In genomic region chr6:54811546-54812250, GRCm38 (mm10) we compare ENCODE assay signal across 8 mouse cellular contexts. TPM values are rescaled to one million over a fixed set of nuclear protein-coding genes. Genes with fewer than 3 reads are reported as not detected.
A peak's percentile ranks its signal among the peaks of the same experiment; 100 is the strongest.
DNase-seq lines count a peak whose midpoint lies in the region; ATAC-seq lines count a peak whose summit lies in the region.

No protein-coding gene starts in this region.

- DNase-seq in heart, adult 11 months, result peak; percentile 97
- DNase-seq in adrenal gland, adult 2 months, result peak; percentile 80
- DNase-seq in intestine, embryonic 14.5 days (ENCODE audit: low spot score), result peak; percentile 57
- DNase-seq in left cerebral cortex, postnatal 36 days (ENCODE audit: low spot score in 2 of 2), result peak; percentile 68 to 69

- no peak overlapping the region for H3K4me3 ChIP-seq in heart, embryonic 12.5 days
- H3K4me3 ChIP-seq in intestine, embryonic 14.5 days (ENCODE audit: low read depth, low read length), result no peak overlapping the region
- no peak overlapping the region for H3K4me3 ChIP-seq in neural tube, embryonic 14.5 days (ENCODE audit: low read depth, low read length)

- H3K36me3 ChIP-seq in heart, embryonic 12.5 days, result no peaks in the 10 kb centered on the region
- H3K36me3 ChIP-seq in intestine, embryonic 14.5 days (ENCODE audit: control insufficient read depth, insufficient read depth, low read length), result no peaks in the 10 kb centered on the region
- no peaks in the 10 kb centered on the region for H3K36me3 ChIP-seq in neural tube, embryonic 14.5 days (ENCODE audit: control insufficient read depth, insufficient read depth, low read length)

- no peaks in the 10 kb centered on the region for H3K9me3 ChIP-seq in heart, embryonic 12.5 days (replicated peaks)
- no peaks in the 10 kb centered on the region for H3K9me3 ChIP-seq in intestine, embryonic 14.5 days (ENCODE audit: control insufficient read depth, low read length)
- no peaks in the 10 kb centered on the region for H3K9me3 ChIP-seq in neural tube, embryonic 14.5 days (ENCODE audit: control insufficient read depth, low read length)

- no peak overlapping the region for H3K9ac ChIP-seq in heart, embryonic 12.5 days
- no peak overlapping the region for H3K9ac ChIP-seq in intestine, embryonic 14.5 days (ENCODE audit: low read length)
- no peak overlapping the region for H3K9ac ChIP-seq in neural tube, embryonic 14.5 days (replicated peaks; ENCODE audit: low read depth, low read length)

- H3K27ac ChIP-seq in heart, embryonic 12.5 days (ENCODE audit: poor library complexity, severe bottlenecking), result no peak overlapping the region
- H3K27ac ChIP-seq in intestine, embryonic 14.5 days (ENCODE audit: low read depth), result no peak overlapping the region
- H3K27ac ChIP-seq in neural tube, embryonic 14.5 days (ENCODE audit: low read depth, low read length), result peak overlapping the region; percentile 7; the same call in 1 of the 2 replicates

- H3K27me3 ChIP-seq in heart, embryonic 12.5 days (replicated peaks), result no peaks in the 10 kb centered on the region
- H3K27me3 ChIP-seq in intestine, embryonic 14.5 days (replicated peaks; ENCODE audit: control insufficient read depth, insufficient read depth, low read length), result no peaks in the 10 kb centered on the region
- H3K27me3 ChIP-seq in neural tube, embryonic 14.5 days (ENCODE audit: control insufficient read depth, insufficient read depth, low read length), result no peaks in the 10 kb centered on the region

- no peak for ATAC-seq in heart, embryonic 12.5 days (ENCODE audit: insufficient number of reproducible peaks, low FRiP score)
- ATAC-seq in frontal cortex, adult (ENCODE audit: low TSS enrichment), result peak; percentile 66
- ATAC-seq in intestine, embryonic 14.5 days (replicated peaks; ENCODE audit: low FRiP score, low TSS enrichment, low read depth), result no peak
- ATAC-seq in neural tube, embryonic 14.5 days (ENCODE audit: low read depth), result no peak
- ATAC-seq in megakaryocyte-erythroid progenitor cell, adult 5-6 weeks (replicated peaks; ENCODE audit: low FRiP score, low TSS enrichment, poor library complexity, severe bottlenecking), result no peak

- intact Hi-C loops in left cerebral cortex, postnatal 36 days (cut with DNase I), result loop anchor here (5.0 kb wide), 1 partner anchor 214 kb away; the partner anchor contains the start of genes Fkbp14 and Plekha8

- 71% methylated on average over 11 of the region's 11 CpGs for WGBS in heart, embryonic 12.5 days
- WGBS in intestine, embryonic 14.5 days, result 62% methylated on average over 11 of the region's 11 CpGs
- 68% methylated on average over 11 of the region's 11 CpGs for WGBS in neural tube, embryonic 14.5 days

- H3K4me2 ChIP-seq in heart, embryonic 12.5 days, result no peak overlapping the region
- no peak overlapping the region for H3K4me2 ChIP-seq in intestine, embryonic 14.5 days (ENCODE audit: low read length)
- no peak overlapping the region for H3K4me2 ChIP-seq in neural tube, embryonic 14.5 days (ENCODE audit: low read depth, low read length)

- peaks cover 21% of the 10 kb centered on the region for H3K4me1 ChIP-seq in heart, embryonic 12.5 days (replicated peaks)
- H3K4me1 ChIP-seq in intestine, embryonic 14.5 days (replicated peaks; ENCODE audit: control insufficient read depth, insufficient read depth, low read length), result peaks cover 17% of the 10 kb centered on the region; the same call in 1 of the 2 replicates
- peaks cover 5% of the 10 kb centered on the region; the same call in 1 of the 2 replicates for H3K4me1 ChIP-seq in neural tube, embryonic 14.5 days (ENCODE audit: control insufficient read depth, insufficient read depth, low read length)

RNA-seq across cellular contexts. Expression of gene Znrf2, which starts 5.0 kb away (rescaled TPM):
- polyA plus RNA-seq in heart, embryonic 12.5 days (2016; fragmentation: Nextera tagmentation; extraction: Ambion mirVana), result 3.0 and 3.1 TPM in 2 replicates
- total RNA-seq in adrenal gland, adult 2 months (2021), result 10 to 100 TPM; 39.2 to 54.0 TPM
- 75.3 and 107 TPM in 2 replicates for polyA plus RNA-seq in adrenal gland, adult 2 months (2012; rRNA removed)
- 5.4 and 6.3 TPM in 2 replicates for polyA plus RNA-seq in intestine, embryonic 14.5 days (2014; fragmentation: Nextera tagmentation; extraction: Ambion mirVana)
- 10 to 100 TPM; 14.3 to 15.9 TPM for total RNA-seq in left cerebral cortex, postnatal 36 days (2021)
- polyA plus RNA-seq in neural tube, embryonic 14.5 days (2014; fragmentation: Nextera tagmentation; extraction: Ambion mirVana), result 6.6 and 8.0 TPM in 2 replicates
- total RNA-seq in megakaryocyte-erythroid progenitor cell, adult 5-6 weeks (2014; fragmentation: Nextera tagmentation), result 16.1 and 25.6 TPM in 2 replicates
- 27.2 and 46.6 TPM in 2 replicates for total RNA-seq in megakaryocyte-erythroid progenitor cell, adult 5-6 weeks (2017)
